Mouse (Mus musculus) embryonic facial prominence, embryonic 14.5 days (tissue): ENCODE measurements around the gene Dvl2. TPM values are rescaled to one million over a fixed set of nuclear protein-coding genes. Genes with fewer than 3 reads are reported as not detected.

Experiments used
- ATAC-seq: fragments of 200-750 bp; cut with Nextera tagmentation; 2 replicates; pipeline ENCODE4 v1.8.0; 2017; ENCODE audit warnings: low read depth, moderate number of reproducible peaks, moderate TSS enrichment
- DNase-seq: peaks from one replicate; pipeline ENCODE4 v3.0.0-alpha.2; 2015; ENCODE audit warnings: low spot score
- H3K27ac ChIP-seq: fragments of 300-500 bp; sonication (generic); replicated peaks from 2 replicates; pipeline ENCODE4 v1.5.1; 2014; ENCODE audit warnings: low read depth, mild to moderate bottlenecking, low read length, moderate library complexity
- H3K27me3 ChIP-seq: fragments of 300-500 bp; sonication (generic); replicated peaks from 2 replicates; pipeline ENCODE4 v1.6.1; 2014; ENCODE audit warnings: low read length; ENCODE audit not compliant: control insufficient read depth, insufficient read depth
- H3K36me3 ChIP-seq: fragments of 300-500 bp; sonication (generic); 2 replicates; pipeline ENCODE4 v1.6.1; 2014; ENCODE audit warnings: low read length, mixed read lengths; ENCODE audit not compliant: control insufficient read depth, insufficient read depth
- H3K4me1 ChIP-seq: fragments of 300-500 bp; sonication (generic); 2 replicates; pipeline ENCODE4 v1.6.1; 2014; ENCODE audit warnings: antibody characterized with exemption, low read length; ENCODE audit not compliant: control insufficient read depth, insufficient read depth
- H3K4me2 ChIP-seq: fragments of 300-500 bp; sonication (generic); 2 replicates; pipeline ENCODE4 v1.6.1; 2014; ENCODE audit warnings: low read depth, mild to moderate bottlenecking, low read length, moderate library complexity, mixed read lengths
- H3K4me3 ChIP-seq: fragments of 300-500 bp; sonication (generic); 2 replicates; pipeline ENCODE4 v1.5.1; 2014; ENCODE audit warnings: low read depth, mild to moderate bottlenecking, low read length
- H3K9ac ChIP-seq: fragments of 300-500 bp; sonication (generic); 2 replicates; pipeline ENCODE4 v1.6.1; 2014; ENCODE audit warnings: low read depth, mild to moderate bottlenecking, low read length, moderate library complexity, mixed read lengths
- H3K9me3 ChIP-seq: fragments of 300-500 bp; sonication (generic); 2 replicates; pipeline ENCODE4 v1.6.1; 2016; ENCODE audit warnings: low read length; ENCODE audit not compliant: control insufficient read depth
- WGBS: fragments of 180-500 bp; shearing (Covaris S2); extraction: QIAGEN DNeasy Blood & Tissue Kit; methylation state at CpG from one replicate; pipeline ENCODE4 v1.1.7; 2014; 5-methylcytosine and 5-hydroxymethylcytosine counted together
- polyA plus RNA-seq: library from polyadenylated mRNA; unstranded; fragments of >200 nt; fragmentation: Nextera tagmentation; extraction: Ambion mirVana; gene quantifications from 2 replicates; pipeline ENCODE4 v1.2.1, GENCODE M21; 2014

Dvl2 gene
- polyA plus RNA-seq, 1 experiment from 2014 or later, result 30.8 TPM

DNA sequence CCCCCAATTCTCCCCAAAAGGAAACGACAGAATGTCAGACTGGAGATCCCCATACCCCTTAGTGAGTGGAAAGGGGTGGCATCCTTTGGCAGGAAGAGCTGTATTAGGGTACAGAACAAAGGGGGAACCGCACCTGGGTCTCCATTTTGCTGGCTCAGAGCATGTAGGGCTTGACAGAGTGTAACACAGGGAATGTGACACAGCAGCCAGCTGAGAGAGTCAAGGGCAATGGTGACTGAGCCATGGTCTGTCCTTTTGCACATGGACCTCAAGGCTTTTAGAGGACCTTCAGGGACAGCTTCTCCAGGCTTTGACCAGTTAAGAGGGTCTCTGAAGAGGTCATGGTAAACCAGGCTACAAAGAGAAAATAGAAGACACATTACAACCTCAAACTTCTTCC, 25.5 kb upstream of the Dvl2 start:
- no peak overlapping the region for H3K27ac ChIP-seq
- no peaks in the 10 kb centered on the region for H3K27me3 ChIP-seq
- 94% methylated on average over 2 of the region's 2 CpGs for WGBS
- H3K4me3 ChIP-seq, result no peak overlapping the region
- peaks cover 71% of the 10 kb centered on the region for H3K36me3 ChIP-seq
- DNase-seq (no peak), ATAC-seq (no peak)
- no peak overlapping the region for H3K9ac ChIP-seq
- peaks cover 4% of the 10 kb centered on the region; the same call in 1 of the 2 replicates for H3K4me1 ChIP-seq
- no peaks in the 10 kb centered on the region for H3K9me3 ChIP-seq
- H3K4me2 ChIP-seq, result no peak overlapping the region

DNA sequence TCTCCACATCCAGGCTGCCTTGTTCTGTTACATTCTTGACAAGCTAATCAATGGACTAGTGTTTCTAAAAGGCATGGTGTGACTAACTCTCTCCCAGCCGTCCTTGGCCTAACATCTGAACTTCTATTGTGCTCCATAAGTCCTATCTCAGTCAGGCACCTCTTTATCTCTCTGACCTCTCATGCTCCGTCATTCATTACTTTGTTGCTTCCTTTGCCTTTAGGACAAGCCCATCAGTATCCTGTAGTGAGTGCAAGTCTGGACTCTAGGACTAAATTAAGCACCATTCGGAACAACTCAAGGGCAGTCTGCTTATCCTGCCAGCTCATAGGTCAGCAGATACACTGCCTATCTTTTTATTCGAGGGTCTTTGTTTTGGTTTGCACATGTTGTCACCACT, 24.1 kb upstream of the Dvl2 start:
- Histone ChIP-seq H3K36me3 (peaks cover 62% of the 10 kb centered on the region), H3K4me3 (no peak overlapping the region), H3K4me2 (no peak overlapping the region), H3K9me3 (no peaks in the 10 kb centered on the region), H3K27ac (no peak overlapping the region), H3K4me1 (peaks cover 4% of the 10 kb centered on the region; the same call in 1 of the 2 replicates), H3K9ac (no peak overlapping the region), H3K27me3 (no peaks in the 10 kb centered on the region)
- WGBS, result 83% methylated on average over 4 of the region's 4 CpGs
- ATAC-seq (no peak), DNase-seq (no peak)

DNA sequence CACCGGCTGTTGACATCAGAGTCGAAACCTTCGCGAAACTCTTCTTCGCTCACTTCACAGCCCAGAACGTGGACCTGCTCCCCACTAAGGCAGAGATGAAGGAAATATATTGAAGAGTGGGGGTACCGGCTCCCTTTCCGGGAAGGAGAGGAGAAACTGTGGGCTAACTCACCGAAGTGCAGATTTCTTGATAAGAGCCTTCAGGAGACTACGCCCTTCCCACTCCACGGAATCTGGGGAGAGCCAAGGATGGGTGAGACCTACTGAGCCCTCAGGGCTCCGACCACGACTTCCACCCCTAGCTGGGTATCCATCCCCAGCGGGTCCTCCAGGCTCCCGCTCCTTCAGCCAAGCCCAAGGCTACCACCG, 20.6 kb upstream of the Dvl2 start:
- Histone ChIP-seq H3K9me3 (no peaks in the 10 kb centered on the region), H3K27me3 (no peaks in the 10 kb centered on the region), H3K27ac (peak overlapping the region; percentile 99), H3K4me3 (peak overlapping the region; percentile 99), H3K36me3 (peaks cover 50% of the 10 kb centered on the region), H3K4me2 (peak overlapping the region; percentile 60), H3K4me1 (peaks cover 17% of the 10 kb centered on the region), H3K9ac (peak overlapping the region; percentile 98)
- ATAC-seq (no peak), DNase-seq (no peak)
- 2% methylated on average over 16 of the region's 16 CpGs for WGBS

DNA sequence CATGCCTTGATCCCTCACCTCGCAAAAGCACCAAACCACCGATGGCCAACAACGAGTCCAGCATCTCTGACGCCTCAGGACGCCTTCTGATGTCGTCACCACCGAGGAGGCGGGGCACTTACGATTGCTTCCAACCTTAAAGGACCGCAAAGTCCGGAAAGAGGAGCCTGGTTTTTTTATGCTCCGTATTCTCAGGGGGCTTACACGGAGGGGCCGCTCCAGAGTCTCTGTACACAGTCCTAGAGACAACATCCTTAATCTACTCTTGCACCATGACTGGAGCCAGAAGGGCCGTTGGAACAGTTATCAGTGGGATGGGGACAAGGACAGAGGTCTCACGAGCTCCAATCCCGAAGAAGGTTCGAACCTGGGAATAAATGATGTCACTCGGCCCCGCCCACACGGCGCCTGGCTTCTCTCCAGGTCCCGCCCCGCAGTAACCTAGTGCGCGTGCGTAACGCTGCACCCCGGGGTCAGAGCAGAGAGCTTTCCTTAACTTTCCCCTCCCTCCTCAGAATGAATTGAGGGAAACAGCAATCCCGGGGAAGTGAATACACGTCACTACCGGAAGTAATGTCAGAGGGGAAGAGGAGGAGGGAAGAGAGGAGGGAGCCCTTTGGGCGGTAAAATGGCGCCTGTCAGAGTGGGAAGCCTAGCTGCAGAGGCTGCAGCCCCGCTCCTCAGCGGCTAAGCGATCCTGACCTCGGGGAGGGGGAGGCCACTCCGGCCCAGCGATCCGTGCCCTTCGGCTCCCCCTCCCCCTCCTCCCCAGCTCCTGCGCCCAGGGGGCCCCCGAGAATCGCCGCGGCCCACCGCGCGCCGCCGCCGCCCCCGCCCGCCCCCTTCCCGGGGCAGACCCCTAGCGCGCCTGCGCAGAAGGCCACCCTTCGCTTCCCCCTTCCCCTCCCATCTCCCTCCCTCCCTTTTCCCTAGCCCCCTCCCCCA, 19.9 kb upstream of the Dvl2 start:
- peak overlapping the region; percentile 99 for H3K4me3 ChIP-seq
- no peaks in the 10 kb centered on the region for H3K9me3 ChIP-seq
- peak; percentile 99 for DNase-seq
- H3K4me1 ChIP-seq, result peaks cover 17% of the 10 kb centered on the region
- H3K36me3 ChIP-seq, result peaks cover 50% of the 10 kb centered on the region
- 0% methylated on average over 30 of the region's 60 CpGs for WGBS
- H3K4me2 ChIP-seq, result peak overlapping the region; percentile 60
- H3K27me3 ChIP-seq, result no peaks in the 10 kb centered on the region
- ATAC-seq, result peak; percentile 95
- H3K27ac ChIP-seq, result peak overlapping the region; percentile 99
- H3K9ac ChIP-seq, result peak overlapping the region; percentile 98

DNA sequence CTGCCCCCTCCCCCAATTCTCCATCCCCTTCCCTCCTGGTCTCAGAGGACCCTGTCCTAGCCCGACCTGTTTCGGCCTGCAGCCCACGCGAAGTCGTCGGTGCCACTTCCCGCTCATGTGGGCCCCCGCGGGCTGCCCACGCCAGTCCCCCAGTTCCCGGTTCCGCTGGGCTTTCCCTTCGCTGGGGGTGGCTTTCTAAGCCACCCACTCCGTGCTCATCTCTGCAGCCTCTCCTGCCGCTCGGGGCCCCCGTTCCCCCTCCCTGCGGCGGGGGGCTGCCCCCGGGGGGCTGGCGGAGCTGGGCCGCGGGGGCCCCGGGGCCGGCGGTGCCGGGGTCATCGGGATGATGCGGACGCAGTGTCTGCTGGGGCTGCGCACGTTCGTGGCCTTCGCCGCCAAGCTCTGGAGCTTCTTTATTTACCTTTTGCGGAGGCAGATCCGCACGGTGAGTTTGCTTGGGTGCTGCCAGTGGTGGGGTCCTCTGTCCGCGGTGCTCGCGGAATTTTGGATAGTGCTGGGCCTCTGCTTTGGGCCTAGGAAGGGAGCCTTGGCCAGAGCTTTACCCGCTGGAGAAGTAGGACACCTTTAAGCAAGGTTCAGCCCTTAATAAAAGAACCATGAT, 19.1 kb upstream of the Dvl2 start, which contains the start of gene Ctdnep1:
Gene Ctdnep1 (plus strand): TSS at position 16 of the 622 bp plus-strand sequence.
- no peak for DNase-seq
- H3K36me3 ChIP-seq, result peaks cover 49% of the 10 kb centered on the region
- WGBS, result 1% methylated on average over 31 of the region's 43 CpGs

DNA sequence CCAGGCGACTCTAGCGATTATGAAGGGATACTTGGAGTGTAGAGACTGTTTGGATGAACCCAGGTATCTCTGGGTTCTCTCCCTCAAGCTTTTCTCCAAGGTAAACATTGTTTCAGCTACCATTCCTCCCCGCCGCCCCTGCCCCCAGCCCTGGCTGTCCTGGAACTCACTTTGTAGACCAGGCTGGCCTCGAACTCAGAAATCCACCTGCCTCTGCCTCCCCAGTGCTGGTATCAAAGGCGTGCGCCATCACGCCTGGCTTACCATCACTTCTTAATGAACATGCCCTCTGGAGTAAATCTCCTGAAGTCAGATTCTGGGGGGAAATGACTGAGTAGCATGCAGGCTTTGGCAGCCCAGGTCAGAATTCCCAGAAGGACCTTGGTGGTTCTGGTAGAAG, 18.2 kb upstream of the Dvl2 start, which contains the start of gene Elp5:
Gene Elp5 (minus strand): TSS at position 293 of the 400 bp plus-strand sequence.
- H3K27me3 ChIP-seq, result no peaks in the 10 kb centered on the region
- H3K4me2 ChIP-seq, result peak within 1 kb of the TSS; percentile 96
- no peaks in the 10 kb centered on the region for H3K9me3 ChIP-seq
- H3K27ac ChIP-seq, result peak within 1 kb of the TSS; percentile 99
- peaks cover 50% of the 10 kb centered on the region for H3K36me3 ChIP-seq
- ATAC-seq (no peak), DNase-seq (no peak)
- WGBS, result 62% methylated on average over 8 of the region's 8 CpGs
- H3K4me1 ChIP-seq, result peaks cover 17% of the 10 kb centered on the region
- peak within 1 kb of the TSS; percentile 98 for H3K9ac ChIP-seq
- H3K4me3 ChIP-seq, result peak within 1 kb of the TSS; percentile 99

More for the DNA sequence above, 19.1 kb upstream of the Dvl2 start, which contains the start of gene Ctdnep1:
- H3K27me3 ChIP-seq, result no peaks in the 10 kb centered on the region
- H3K4me3 ChIP-seq, result peak within 1 kb of the TSS; percentile 99
- no peak for ATAC-seq
- peak within 1 kb of the TSS; percentile 99 for H3K27ac ChIP-seq
- peak within 1 kb of the TSS; percentile 98 for H3K9ac ChIP-seq
- H3K9me3 ChIP-seq, result no peaks in the 10 kb centered on the region
- H3K4me2 ChIP-seq, result peak within 1 kb of the TSS; percentile 96
- peaks cover 17% of the 10 kb centered on the region for H3K4me1 ChIP-seq

DNA sequence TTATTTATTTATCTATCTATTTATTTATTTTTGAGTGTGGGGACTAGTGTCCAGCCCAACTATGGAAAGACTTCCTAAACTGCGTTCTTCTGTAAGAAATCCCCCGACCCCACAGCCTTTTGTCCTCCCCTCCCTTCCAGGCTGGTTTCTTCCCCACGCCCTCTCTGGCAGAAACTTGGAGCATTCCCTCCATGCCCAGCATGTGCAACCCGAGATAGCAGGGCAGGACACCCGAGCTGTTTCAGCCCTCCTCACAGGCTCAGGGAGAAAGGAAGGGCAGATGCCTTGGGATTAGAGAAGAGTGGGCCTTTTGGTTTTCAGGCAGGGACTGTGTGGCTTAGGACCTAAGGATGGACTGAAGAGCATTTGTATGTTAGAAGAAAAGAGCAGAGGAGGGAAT, 17.5 kb upstream of the Dvl2 start:
- H3K36me3 ChIP-seq, result peaks cover 50% of the 10 kb centered on the region
- no peak; the same call in 1 of the 2 replicates for ATAC-seq
- peak; percentile 34 for DNase-seq
- peak overlapping the region; percentile 18; the same call in 1 of the 2 replicates for H3K27ac ChIP-seq
- peak overlapping the region; percentile 98 for H3K9ac ChIP-seq
- H3K9me3 ChIP-seq, result no peaks in the 10 kb centered on the region
- H3K4me1 ChIP-seq, result peaks cover 17% of the 10 kb centered on the region
- H3K4me3 ChIP-seq, result peak overlapping the region; percentile 99
- 25% methylated on average over 5 of the region's 5 CpGs for WGBS
- H3K4me2 ChIP-seq, result peak overlapping the region; percentile 96
- H3K27me3 ChIP-seq, result no peaks in the 10 kb centered on the region

DNA sequence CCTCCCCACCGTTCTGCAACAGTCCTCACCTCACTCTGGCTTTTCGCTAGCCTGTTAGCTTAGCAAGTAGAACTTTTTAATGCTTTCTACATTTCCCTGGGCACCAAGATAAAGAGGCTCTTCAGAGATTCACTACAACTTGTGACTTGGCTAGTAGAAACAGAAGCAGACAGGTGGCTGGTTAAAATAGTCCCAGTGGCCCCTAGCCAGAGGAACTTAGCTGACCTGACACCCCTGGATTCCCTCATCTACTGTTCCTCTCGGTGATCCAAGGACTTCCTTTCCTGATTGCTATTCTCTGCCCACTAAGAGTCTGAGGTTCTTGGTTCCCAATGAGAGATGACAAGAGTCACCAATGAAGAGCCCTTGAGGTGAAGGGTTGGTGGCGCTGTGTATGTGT, 17.0 kb upstream of the Dvl2 start:
- Histone ChIP-seq H3K27me3 (no peaks in the 10 kb centered on the region), H3K4me3 (peak overlapping the region; percentile 99), H3K27ac (no peak overlapping the region), H3K4me1 (peaks cover 17% of the 10 kb centered on the region), H3K4me2 (peak overlapping the region; percentile 96), H3K9ac (peak overlapping the region; percentile 98), H3K36me3 (peaks cover 50% of the 10 kb centered on the region), H3K9me3 (no peaks in the 10 kb centered on the region)
- 91% methylated on average over 3 of the region's 4 CpGs for WGBS
- ATAC-seq (no peak), DNase-seq (no peak)
